28 mouse cellular contexts compared by ENCODE assay signal in the genomic region with DNA sequence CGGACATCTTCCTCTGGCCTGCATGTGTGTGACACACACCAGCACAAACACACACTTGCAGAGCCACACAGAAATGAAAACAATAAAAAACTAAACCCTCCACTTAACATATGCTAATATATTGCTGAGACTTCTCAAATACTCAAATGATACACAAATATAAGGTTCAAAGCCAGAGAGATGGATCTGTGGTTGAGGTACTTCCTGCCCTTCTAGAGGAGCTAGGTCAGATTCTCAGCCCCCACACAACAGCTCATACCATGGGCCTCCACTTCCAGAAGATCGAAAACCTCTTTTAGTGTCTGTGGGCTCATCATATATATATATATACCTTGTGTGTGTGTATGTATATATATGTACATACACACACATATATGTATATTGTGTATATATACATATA. TPM values are rescaled to one million over a fixed set of nuclear protein-coding genes. Genes with fewer than 3 reads are reported as not detected.
"Had no signal": no experiment of that assay in that cellular context is flagged by ENCODE, and none has a peak within 500 bp of the region (broad histone marks: within the 10 kb centered on the region; RNA-seq: fewer than 3 reads in every experiment).

No protein-coding gene starts in this region.

- ATAC-seq: lung, postnatal 0 days; midbrain, embryonic 13.5 days; midbrain, embryonic 15.5 days had no signal

- H3K4me3 ChIP-seq: lung, embryonic 15.5 days; megakaryocyte, embryonic 14.5 days; midbrain, embryonic 13.5 days; midbrain, embryonic 15.5 days; neural tube, embryonic 12.5 days had no signal

- H3K27ac ChIP-seq: lung, embryonic 15.5 days; macrophage; midbrain, embryonic 13.5 days; midbrain, embryonic 15.5 days; neural tube, embryonic 12.5 days had no signal

- H3K4me2 ChIP-seq: lung, embryonic 15.5 days; midbrain, embryonic 11.5 days; midbrain, embryonic 13.5 days; midbrain, embryonic 15.5 days; neural tube, embryonic 12.5 days had no signal

- H3K9ac ChIP-seq: lung, embryonic 15.5 days; midbrain, embryonic 13.5 days; midbrain, embryonic 15.5 days; neural tube, embryonic 12.5 days had no signal

- H3K36me3 ChIP-seq: lung, embryonic 15.5 days; midbrain, embryonic 13.5 days; midbrain, embryonic 15.5 days; neural tube, embryonic 12.5 days had no signal

- DNase-seq: lung, adult 2 months; lung, postnatal 14 days; lung, postnatal 36 days; retina, postnatal 1 day; right cerebral cortex, adult 18-20 months; right cerebral cortex, postnatal 25 days; right cerebral cortex, postnatal 4 days; spleen, adult 18-20 months; thymus, adult 18-20 months; thymus, postnatal 14 days; thymus, postnatal 36 days had no signal

- H3K27me3 ChIP-seq: lung, embryonic 15.5 days; megakaryocyte, embryonic 14.5 days; midbrain, embryonic 13.5 days; midbrain, embryonic 15.5 days; neural tube, embryonic 12.5 days had no signal

- H3K9me3 ChIP-seq: lung, embryonic 15.5 days; megakaryocyte, embryonic 14.5 days; midbrain, embryonic 13.5 days; midbrain, embryonic 15.5 days; neural tube, embryonic 12.5 days had no signal

- H3K4me1 ChIP-seq: lung, embryonic 15.5 days; megakaryocyte, embryonic 14.5 days; midbrain, embryonic 13.5 days; midbrain, embryonic 15.5 days; neural tube, embryonic 12.5 days had no signal

RNA-seq across cellular contexts. Expression of a gene that starts 5.4 kb away (rescaled TPM):
- total RNA-seq: megakaryocyte progenitor cell, adult 5-6 weeks; midbrain, postnatal 0 days; monocyte, adult 5-6 weeks; neutrophil, adult 5-6 weeks had no signal
- polyA plus RNA-seq: lung, embryonic 15.5 days; lung, postnatal 0 days; macrophage; midbrain, embryonic 11.5 days; midbrain, embryonic 13.5 days; midbrain, embryonic 15.5 days; midbrain, postnatal 0 days; neural tube, embryonic 12.5 days; neural tube, embryonic 14.5 days; small intestine, adult 2 months; stomach, embryonic 14.5 days; stomach, embryonic 16.5 days had no signal

RNA-seq across cellular contexts. Expression of a gene that starts 42.0 kb away (rescaled TPM):
- total RNA-seq: megakaryocyte progenitor cell, adult 5-6 weeks; midbrain, postnatal 0 days; monocyte, adult 5-6 weeks; neutrophil, adult 5-6 weeks had no signal
- polyA plus RNA-seq: lung, adult 2 months; lung, embryonic 15.5 days; lung, postnatal 0 days; macrophage; midbrain, embryonic 11.5 days; midbrain, embryonic 13.5 days; midbrain, embryonic 15.5 days; midbrain, postnatal 0 days; neural tube, embryonic 12.5 days; neural tube, embryonic 14.5 days; small intestine, adult 2 months; stomach, embryonic 14.5 days; stomach, embryonic 16.5 days; thymus, postnatal 0 days had no signal
